Mouse (Mus musculus): ENCODE results near the gene Sohlh1. TPM values are rescaled to one million over a fixed set of nuclear protein-coding genes. Genes with fewer than 3 reads are reported as not detected.
"Not testable (repeated sequence)": the region's sequence is repeated elsewhere in the genome, so short reads cannot be mapped to it uniquely, and the experiment has no call there.

Sohlh1 gene
- polyA plus RNA-seq, 1 experiment from 2014 or later, result not detected

DNA sequence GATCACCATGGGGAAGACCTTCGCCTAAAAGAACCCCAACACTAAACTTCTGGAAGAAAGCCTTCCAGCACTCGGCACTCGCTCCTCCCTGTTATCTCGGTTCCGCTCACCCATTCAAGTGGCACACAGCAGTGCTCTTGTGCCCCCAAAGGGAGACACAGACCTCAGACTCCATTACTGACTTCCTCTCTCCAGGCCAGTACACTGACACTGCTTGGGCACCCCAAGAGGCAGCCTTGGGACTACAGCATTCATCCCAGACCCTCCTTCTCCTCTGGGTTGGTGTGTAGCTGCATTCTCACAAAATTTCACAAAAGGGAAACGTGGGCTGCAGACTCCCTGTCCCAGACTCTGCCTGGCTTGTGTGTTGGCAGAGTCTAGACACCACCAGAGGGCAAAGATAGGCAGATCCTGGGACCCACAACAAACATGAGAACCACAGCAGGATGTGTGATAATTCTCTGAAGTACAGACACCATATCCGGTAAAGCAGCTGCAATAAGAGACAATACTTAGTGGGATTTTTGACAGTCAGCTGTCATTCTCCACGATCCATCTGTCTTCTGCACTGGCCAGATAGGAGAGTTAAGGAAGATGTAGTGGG lies 18.6 kb downstream of the Sohlh1 start:
- no peaks in the 10 kb centered on the region for H3K4me1 ChIP-seq
- H3K27ac ChIP-seq (replicated peaks), result no peak overlapping the region
- H3K36me3 ChIP-seq (replicated peaks), result no peaks in the 10 kb centered on the region
- 79% methylated on average over 8 of the region's 8 CpGs for WGBS
- H3K9me3 ChIP-seq, result no peaks in the 10 kb centered on the region
- no peak overlapping the region for H3K4me3 ChIP-seq
- no peaks in the 10 kb centered on the region for H3K27me3 ChIP-seq (replicated peaks; ENCODE audit: low read depth, poor library complexity, severe bottlenecking)
- no peak for DNase-seq (ENCODE audit: low spot score)

DNA sequence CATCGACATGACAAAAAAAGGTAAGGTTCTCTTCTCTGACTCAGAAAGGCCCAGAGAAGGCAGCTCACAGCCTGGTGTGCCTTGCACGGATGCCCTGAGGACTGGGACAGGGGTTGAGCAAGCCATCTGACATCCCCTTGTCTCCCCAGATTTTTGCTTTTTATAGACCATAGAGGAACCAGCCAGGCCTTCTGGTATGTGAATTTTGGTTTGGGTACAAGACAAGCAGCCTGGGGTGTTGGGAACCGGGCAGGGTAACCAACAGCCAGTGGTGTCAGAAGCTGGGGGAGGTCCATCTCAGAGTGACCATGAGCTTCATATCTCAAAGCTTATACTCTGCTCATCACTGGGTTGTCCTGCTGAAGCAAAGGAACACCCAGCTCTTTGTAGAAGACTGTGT lies 22.3 kb downstream of the Sohlh1 start:
- WGBS, result 79% methylated on average over 3 of the region's 3 CpGs
- Histone ChIP-seq H3K27ac (replicated peaks) (no peak overlapping the region), H3K27me3 (replicated peaks; ENCODE audit: low read depth, poor library complexity, severe bottlenecking) (no peaks in the 10 kb centered on the region), H3K4me1 (no peaks in the 10 kb centered on the region), H3K36me3 (replicated peaks) (no peaks in the 10 kb centered on the region), H3K4me3 (no peak overlapping the region), H3K9me3 (no peaks in the 10 kb centered on the region)
- no peak for DNase-seq (ENCODE audit: low spot score)

DNA sequence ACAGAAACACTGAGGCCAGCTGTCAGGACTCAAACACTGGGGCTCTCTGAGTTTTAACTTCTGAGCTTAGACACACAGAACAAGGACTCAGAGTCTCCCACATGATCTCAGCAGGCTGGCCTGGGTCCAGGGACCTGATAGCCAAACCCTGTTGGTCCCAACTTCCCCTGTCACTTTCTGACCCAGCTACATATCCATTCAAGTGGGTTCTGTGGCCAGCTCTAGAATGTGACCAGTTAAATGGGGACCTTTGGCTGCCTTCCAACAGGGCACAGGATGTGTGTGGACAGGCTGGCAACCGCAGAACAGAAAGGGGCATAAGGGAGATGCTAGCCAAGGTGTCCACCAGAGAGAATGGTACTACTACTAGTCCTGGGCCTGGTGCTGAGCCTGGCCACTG lies 24.2 kb downstream of the Sohlh1 start, which contains the start of gene Lcn9:
Gene Lcn9, plus strand, starts transcription at position 348 of the 400 bp plus-strand sequence.
- H3K36me3 ChIP-seq (replicated peaks), result no peaks in the 10 kb centered on the region
- H3K4me1 ChIP-seq, result no peaks in the 10 kb centered on the region
- WGBS, result 91% methylated on average over 1 of the region's 1 CpGs
- H3K9me3 ChIP-seq, result no peaks in the 10 kb centered on the region
- no peak within 1 kb of the TSS for H3K27ac ChIP-seq (replicated peaks)
- H3K27me3 ChIP-seq (replicated peaks; ENCODE audit: low read depth, poor library complexity, severe bottlenecking), result no peaks in the 10 kb centered on the region
- no peak for DNase-seq (ENCODE audit: low spot score)
- no peak within 1 kb of the TSS for H3K4me3 ChIP-seq

DNA sequence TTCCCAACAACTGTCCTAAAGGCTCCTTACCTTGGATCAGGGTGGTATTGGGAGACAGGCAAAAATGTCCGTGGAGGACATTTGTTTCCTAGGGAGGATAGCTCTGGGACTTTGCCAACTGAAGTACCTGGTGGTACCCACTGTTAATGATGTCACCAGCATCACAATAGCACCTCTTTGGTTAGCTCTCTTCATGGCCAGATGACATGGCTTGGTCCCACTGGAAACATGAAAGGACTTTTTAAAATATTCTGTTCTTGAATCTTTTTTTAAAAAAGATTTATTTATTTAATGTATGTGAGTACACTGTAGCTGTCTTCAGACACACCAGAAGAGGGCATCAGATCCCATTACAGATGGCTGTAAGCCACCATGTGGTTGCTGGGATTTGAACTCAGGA lies 31.3 kb downstream of the Sohlh1 start, which contains the start of gene Glt6d1:
Gene Glt6d1, minus strand, starts transcription at position 101 of the 400 bp plus-strand sequence.
- H3K36me3 ChIP-seq (replicated peaks), result not testable (repeated sequence)
- WGBS, result 84% methylated on average over 1 of the region's 1 CpGs

DNA sequence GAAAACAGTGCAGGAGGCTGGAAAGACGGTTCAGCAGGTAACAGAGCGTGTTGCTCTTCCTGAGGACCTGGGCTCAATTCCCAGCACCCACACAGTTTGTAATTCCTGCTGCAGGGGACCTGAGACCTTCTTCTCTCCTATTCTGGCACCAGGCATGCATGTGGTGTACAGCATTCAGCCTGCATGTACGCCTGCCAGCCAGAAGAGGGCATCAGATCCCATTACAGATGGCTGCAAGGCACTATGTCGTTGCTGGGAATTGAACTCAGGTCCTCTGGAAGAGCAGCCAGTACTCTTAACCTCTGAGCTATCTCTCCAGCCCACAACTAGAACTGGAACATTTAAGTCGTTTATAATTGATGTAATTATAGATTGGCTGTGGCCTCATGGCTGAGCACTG lies 33.7 kb downstream of the Sohlh1 start:
- H3K4me1 ChIP-seq, result no peaks in the 10 kb centered on the region
- no peaks in the 10 kb centered on the region for H3K36me3 ChIP-seq (replicated peaks)
- no peak overlapping the region for H3K4me3 ChIP-seq
- no peaks in the 10 kb centered on the region for H3K27me3 ChIP-seq (replicated peaks; ENCODE audit: low read depth, poor library complexity, severe bottlenecking)
- WGBS, result 73% methylated on average over 5 of the region's 5 CpGs
- H3K27ac ChIP-seq (replicated peaks), result no peak overlapping the region
- H3K9me3 ChIP-seq, result no peaks in the 10 kb centered on the region
- DNase-seq (ENCODE audit: low spot score), result no peak

More for the DNA sequence above, 31.3 kb downstream of the Sohlh1 start, which contains the start of gene Glt6d1:
- not testable (repeated sequence) for H3K9me3 ChIP-seq; DNase-seq (ENCODE audit: low spot score); H3K27ac ChIP-seq (replicated peaks); H3K4me3 ChIP-seq; H3K27me3 ChIP-seq (replicated peaks; ENCODE audit: low read depth, poor library complexity, severe bottlenecking); H3K4me1 ChIP-seq

DNA sequence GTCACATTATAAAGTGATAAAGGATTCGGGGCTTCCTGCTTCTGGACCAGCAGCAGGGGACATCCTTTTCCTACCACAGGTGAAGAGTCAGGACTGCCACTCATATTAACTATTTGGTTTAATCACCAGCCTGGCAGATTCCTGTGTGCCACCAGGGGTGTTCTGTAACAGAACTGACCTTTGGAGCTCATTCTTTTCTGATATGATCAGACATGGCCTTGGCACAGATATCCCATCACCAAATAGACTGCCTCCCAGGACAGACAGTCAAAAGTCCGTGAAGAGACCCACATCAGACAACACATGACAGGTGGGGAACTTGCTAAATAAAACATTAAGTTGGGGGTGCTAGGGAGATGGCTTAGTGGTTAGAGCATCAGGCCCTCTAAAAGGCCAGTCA lies 35.3 kb downstream of the Sohlh1 start:
- Histone ChIP-seq H3K27me3 (replicated peaks; ENCODE audit: low read depth, poor library complexity, severe bottlenecking) (no peaks in the 10 kb centered on the region), H3K9me3 (no peaks in the 10 kb centered on the region), H3K4me3 (no peak overlapping the region), H3K36me3 (replicated peaks) (no peaks in the 10 kb centered on the region), H3K4me1 (no peaks in the 10 kb centered on the region), H3K27ac (replicated peaks) (no peak overlapping the region)
- WGBS, result 79% methylated on average over 2 of the region's 2 CpGs
- DNase-seq (ENCODE audit: low spot score), result no peak

DNA sequence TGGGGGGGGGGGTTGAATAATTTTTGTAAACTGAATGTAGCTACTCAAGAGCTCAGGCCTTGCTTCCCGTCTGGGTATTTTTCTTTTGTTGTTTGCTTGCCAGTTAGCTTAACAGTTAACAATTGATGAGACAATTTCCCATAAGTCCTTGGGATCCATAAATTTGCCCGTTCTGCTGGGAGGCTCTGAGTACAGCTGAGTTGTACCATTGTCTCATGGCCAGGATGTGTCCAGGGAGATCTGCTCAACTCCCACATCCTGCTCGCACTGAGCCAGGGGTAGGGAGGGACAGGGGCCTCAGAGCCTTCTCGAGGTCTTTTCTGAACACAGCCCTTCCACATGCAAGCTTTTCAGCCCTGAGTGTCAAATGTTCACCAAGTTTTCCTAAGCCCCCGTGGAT lies 49.0 kb downstream of the Sohlh1 start:
- Histone ChIP-seq H3K27ac (replicated peaks) (no peak overlapping the region), H3K36me3 (replicated peaks) (no peaks in the 10 kb centered on the region), H3K4me3 (no peak overlapping the region), H3K27me3 (replicated peaks; ENCODE audit: low read depth, poor library complexity, severe bottlenecking) (no peaks in the 10 kb centered on the region), H3K4me1 (no peaks in the 10 kb centered on the region), H3K9me3 (no peaks in the 10 kb centered on the region)
- WGBS, result 59% methylated on average over 5 of the region's 5 CpGs
- no peak for DNase-seq (ENCODE audit: low spot score)

DNA sequence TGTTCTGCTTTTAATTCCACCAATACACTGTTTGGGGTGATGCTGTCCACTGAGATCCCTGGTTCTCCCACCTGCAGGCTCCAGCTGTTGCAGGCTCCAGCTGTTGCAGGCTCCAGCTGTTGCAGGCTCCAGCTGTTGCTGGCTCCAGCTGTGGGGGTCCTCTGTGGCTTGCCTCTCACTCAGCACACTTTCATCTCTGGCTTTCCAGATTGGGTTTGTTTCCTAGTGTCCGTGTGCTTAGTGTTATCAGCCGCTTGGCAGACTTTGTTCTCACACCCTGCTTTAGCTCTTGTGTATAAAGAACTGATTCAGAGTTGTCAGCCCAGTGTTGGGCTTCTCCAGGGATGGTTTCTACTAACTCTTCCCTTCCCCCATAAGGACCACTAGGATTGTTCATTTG lies 49.4 kb downstream of the Sohlh1 start:
- Histone ChIP-seq H3K4me1 (no peaks in the 10 kb centered on the region), H3K4me3 (no peak overlapping the region), H3K9me3 (no peaks in the 10 kb centered on the region), H3K27me3 (replicated peaks; ENCODE audit: low read depth, poor library complexity, severe bottlenecking) (no peaks in the 10 kb centered on the region), H3K36me3 (replicated peaks) (no peaks in the 10 kb centered on the region), H3K27ac (replicated peaks) (no peak overlapping the region)
- WGBS, result 63% methylated on average over 2 of the region's 2 CpGs
- no peak for DNase-seq (ENCODE audit: low spot score)

Other genes starting within 250 kb of the Sohlh1 start
- gene Rabl6, start 238.7 kb downstream of the Sohlh1 start, polyA plus RNA-seq (2016; fragmentation: Nextera tagmentation; extraction: Ambion mirVana), result 77.1 and 78.2 TPM in 2 replicates
- 0.10 and 0.11 TPM in 2 replicates for gene Ccdc183, start 229.6 kb downstream of the Sohlh1 start, polyA plus RNA-seq (2016; fragmentation: Nextera tagmentation; extraction: Ambion mirVana)
- 16.6 and 17.2 TPM in 2 replicates for gene Tmem141, start 225.2 kb downstream of the Sohlh1 start, polyA plus RNA-seq (2016; fragmentation: Nextera tagmentation; extraction: Ambion mirVana)
- gene Fcna, start 219.2 kb downstream of the Sohlh1 start, polyA plus RNA-seq (2016; fragmentation: Nextera tagmentation; extraction: Ambion mirVana), result 0.49 and 0.57 TPM in 2 replicates
- gene Lcn8, start 194.1 kb downstream of the Sohlh1 start, polyA plus RNA-seq (2016; fragmentation: Nextera tagmentation; extraction: Ambion mirVana), result 0.24 TPM in 1 of 2 replicates, not detected in the other
- not detected in 2 replicates for gene Lcn5, start 189.3 kb downstream of the Sohlh1 start, polyA plus RNA-seq (2016; fragmentation: Nextera tagmentation; extraction: Ambion mirVana)
- gene Lcn6, start 170.5 kb downstream of the Sohlh1 start, polyA plus RNA-seq (2016; fragmentation: Nextera tagmentation; extraction: Ambion mirVana), result not detected in 2 replicates
- not detected in 2 replicates for gene Lcn10, start 164.5 kb downstream of the Sohlh1 start, polyA plus RNA-seq (2016; fragmentation: Nextera tagmentation; extraction: Ambion mirVana)
- not detected in 2 replicates for gene Obp2a, start 147.2 kb downstream of the Sohlh1 start, polyA plus RNA-seq (2016; fragmentation: Nextera tagmentation; extraction: Ambion mirVana)
- gene Bmyc, start 140.5 kb downstream of the Sohlh1 start, polyA plus RNA-seq (2016; fragmentation: Nextera tagmentation; extraction: Ambion mirVana), result 80.3 and 82.0 TPM in 2 replicates
- gene Obp2b, start 110.2 kb downstream of the Sohlh1 start, polyA plus RNA-seq (2016; fragmentation: Nextera tagmentation; extraction: Ambion mirVana), result not detected in 2 replicates
- gene Lcn3, start 81.7 kb downstream of the Sohlh1 start, polyA plus RNA-seq (2016; fragmentation: Nextera tagmentation; extraction: Ambion mirVana), result not detected in 2 replicates
- not detected in 2 replicates for gene Lcn11, start 70.2 kb downstream of the Sohlh1 start, polyA plus RNA-seq (2016; fragmentation: Nextera tagmentation; extraction: Ambion mirVana)
- gene Gm13539, start 65.0 kb downstream of the Sohlh1 start, polyA plus RNA-seq (2016; fragmentation: Nextera tagmentation; extraction: Ambion mirVana), result not detected in 2 replicates
- not detected in 2 replicates for gene Glt6d1, start 31.4 kb downstream of the Sohlh1 start, polyA plus RNA-seq (2016; fragmentation: Nextera tagmentation; extraction: Ambion mirVana)
- not detected in 2 replicates for gene Lcn9, start 24.1 kb downstream of the Sohlh1 start, polyA plus RNA-seq (2016; fragmentation: Nextera tagmentation; extraction: Ambion mirVana)
- 0.10 and 0.23 TPM in 2 replicates for gene Kcnt1, start 16.5 kb upstream of the Sohlh1 start, polyA plus RNA-seq (2016; fragmentation: Nextera tagmentation; extraction: Ambion mirVana)
- 36.1 and 41.9 TPM in 2 replicates for gene Camsap1, start 136.0 kb upstream of the Sohlh1 start, polyA plus RNA-seq (2016; fragmentation: Nextera tagmentation; extraction: Ambion mirVana)
- gene Ubac1, start 174.5 kb upstream of the Sohlh1 start, polyA plus RNA-seq (2016; fragmentation: Nextera tagmentation; extraction: Ambion mirVana), result 94.9 and 95.9 TPM in 2 replicates

All from embryonic facial prominence, embryonic 10.5 days (tissue).